Mouse (Mus musculus): ENCODE results near the gene Far2.

Gene Far2

GRCm38 (mm10) chr6:148218235-148219076 is 171.4 kb downstream of the Far2 start:
- DNase-seq (ENCODE audit: low spot score), result no peak

GRCm38 (mm10) chr6:148222686-148223085 is 175.6 kb downstream of the Far2 start:
- DNase-seq (ENCODE audit: low spot score), result no peak

GRCm38 (mm10) chr6:148227542-148227941 is 180.5 kb downstream of the Far2 start:
- no peak for DNase-seq (ENCODE audit: low spot score)
